Mouse (Mus musculus): ENCODE results near the gene Gpr61.
A peak's percentile ranks its signal among the peaks of the same experiment; 100 is the strongest.

Gpr61 gene

GRCm38 (mm10) chr3:108178756-108179715 lies 24.4 kb upstream of the Gpr61 start:
- DNase-seq (ENCODE audit: low spot score in 2 of 2) = no peak

DNA sequence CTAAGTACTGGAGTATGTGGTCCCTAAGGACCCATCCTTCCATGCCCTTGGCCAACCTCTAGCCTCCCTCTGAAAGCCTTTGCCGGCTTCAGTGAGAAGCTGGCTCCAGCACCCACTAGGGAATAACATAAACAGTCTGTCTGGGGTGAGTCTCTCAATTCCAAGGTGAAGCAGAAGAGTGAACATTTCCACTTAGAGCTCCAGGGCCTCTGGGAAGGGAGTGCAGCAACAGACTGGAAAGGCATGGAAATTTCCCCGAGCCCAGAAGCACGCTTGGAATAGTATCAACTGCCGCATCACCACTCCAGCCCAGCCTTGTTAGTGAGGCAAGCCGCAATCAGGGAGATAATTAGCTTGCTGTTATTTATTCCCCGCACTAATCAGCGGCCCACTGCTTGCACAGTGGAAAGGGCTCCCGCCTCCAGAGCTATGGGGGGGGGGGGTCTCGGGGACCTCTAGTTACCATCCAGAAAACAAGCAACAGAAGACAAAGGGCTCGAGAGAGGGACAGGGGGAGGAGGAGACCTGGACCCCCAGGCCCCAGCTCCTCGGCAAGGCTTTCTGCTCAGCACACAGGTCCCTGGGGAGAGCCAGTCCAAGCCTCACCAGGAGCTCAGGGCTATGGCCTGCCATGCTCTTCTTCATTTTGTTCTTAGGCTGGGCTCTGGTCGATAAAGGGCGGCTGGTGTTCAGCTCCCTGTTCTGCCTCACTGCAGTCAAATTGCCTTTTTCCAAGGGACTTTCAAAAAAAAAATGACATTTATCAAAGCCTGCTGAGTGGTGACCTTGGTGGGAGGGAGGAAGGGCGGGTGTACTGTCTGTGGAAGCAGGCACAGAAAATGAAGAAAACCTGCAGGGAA lies 20.2 kb upstream of the Gpr61 start:
- no peak for DNase-seq (ENCODE audit: low spot score in 2 of 2)

- no peak for DNase-seq (ENCODE audit: low spot score in 2 of 2)
Observed at GRCm38 (mm10) chr3:108169199-108169598, 14.5 kb upstream of the Gpr61 start.

DNA sequence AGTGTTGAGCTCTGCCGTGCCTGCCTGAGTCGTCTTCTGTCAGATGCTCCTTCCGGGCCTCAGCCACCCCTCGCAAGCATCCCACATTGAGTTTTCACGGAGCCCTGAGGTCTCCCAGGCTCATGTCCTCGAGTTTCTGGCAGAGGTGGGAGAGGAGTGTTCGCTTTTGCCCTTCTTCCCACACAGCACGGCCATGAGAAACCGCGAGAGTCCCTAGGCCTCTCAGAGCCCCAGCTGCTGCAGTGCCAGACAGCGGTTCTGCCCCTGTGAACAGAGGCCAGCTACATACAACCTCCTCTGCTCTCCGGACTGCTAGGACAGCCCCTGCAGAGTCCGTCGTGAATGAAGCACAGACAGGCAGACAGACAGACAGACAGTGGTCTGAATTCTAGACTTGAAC lies 12.8 kb upstream of the Gpr61 start:
- no peak for DNase-seq (ENCODE audit: low spot score in 2 of 2)

DNA sequence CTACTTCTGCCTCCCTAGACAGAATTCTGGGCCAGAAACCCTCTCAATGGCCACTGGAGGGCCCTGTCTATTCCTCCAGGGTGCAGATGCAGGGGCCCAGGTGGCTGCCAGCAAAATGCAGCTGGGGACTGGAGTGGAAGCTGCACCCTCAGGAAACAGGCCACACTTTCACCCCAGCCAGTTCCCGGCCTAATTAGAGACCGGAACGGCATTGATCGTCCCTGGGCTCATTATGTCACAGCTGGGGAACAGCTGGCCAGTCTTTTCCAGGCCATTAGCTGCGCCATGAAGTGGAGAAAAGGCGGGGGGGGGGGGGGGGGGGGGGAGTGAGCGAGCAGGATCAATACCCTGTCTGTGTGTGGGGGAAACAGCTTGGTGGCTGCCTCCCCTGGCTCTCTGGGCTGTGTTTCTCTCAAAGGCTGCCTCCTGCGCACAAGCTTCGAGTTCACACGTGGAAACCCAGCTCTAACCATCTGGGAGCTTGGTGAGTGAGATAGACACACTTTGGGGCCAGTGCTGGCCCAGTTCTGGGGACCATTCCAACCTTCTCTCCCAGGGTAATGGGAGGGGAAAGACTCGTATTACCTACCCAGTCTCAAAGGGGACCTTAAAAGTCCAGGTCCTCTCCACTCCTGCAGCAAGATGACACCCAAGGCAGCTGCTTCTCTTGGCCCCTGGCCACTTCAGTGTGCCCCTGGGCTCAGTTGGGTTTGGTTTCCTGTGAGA lies 12.0 kb upstream of the Gpr61 start:
- no peak for DNase-seq (ENCODE audit: low spot score in 2 of 2)

DNA sequence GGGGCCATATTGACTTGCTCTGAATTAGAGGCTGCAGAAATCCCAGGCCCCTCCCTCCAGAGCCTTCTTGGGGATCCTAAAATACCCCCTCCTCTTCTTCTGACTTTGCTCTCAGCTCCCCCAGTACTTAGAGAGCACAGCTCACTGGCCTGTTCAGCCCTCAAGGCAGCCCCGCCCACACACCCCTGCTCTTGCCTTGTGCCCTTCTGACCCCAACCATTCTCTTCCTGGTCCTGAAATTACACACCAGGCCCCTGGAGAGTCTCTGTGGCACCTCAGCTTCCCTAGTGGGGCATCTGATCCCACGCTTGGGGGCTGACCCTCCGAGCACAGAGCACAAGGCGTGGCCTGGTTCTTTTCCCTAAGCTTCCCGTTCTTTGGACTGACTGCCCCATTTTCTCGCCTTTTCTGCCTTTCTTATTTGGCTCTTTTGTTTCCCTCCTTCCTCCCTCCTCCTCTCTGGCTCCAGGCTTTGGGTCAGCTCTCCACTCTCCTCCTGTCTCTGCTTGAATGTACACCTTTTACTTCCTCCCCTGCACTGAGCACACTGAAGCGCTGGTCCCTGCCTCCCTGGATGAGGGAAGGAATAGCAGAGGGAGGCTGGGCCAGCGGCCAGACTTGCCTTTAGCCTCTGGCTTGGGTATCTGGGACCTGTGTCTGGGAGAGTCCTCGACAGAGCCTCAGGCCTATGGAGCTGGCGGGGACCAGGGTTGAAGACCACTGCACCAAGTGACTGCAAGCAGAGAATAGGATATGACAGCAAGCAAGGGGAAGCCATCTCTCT lies 11.0 kb upstream of the Gpr61 start:
- no peak for DNase-seq (ENCODE audit: low spot score in 2 of 2)

- DNase-seq (ENCODE audit: low spot score in 2 of 2) = peak; percentile 74 to 90
Observed at GRCm38 (mm10) chr3:108164807-108165206, 10.1 kb upstream of the Gpr61 start.

DNA sequence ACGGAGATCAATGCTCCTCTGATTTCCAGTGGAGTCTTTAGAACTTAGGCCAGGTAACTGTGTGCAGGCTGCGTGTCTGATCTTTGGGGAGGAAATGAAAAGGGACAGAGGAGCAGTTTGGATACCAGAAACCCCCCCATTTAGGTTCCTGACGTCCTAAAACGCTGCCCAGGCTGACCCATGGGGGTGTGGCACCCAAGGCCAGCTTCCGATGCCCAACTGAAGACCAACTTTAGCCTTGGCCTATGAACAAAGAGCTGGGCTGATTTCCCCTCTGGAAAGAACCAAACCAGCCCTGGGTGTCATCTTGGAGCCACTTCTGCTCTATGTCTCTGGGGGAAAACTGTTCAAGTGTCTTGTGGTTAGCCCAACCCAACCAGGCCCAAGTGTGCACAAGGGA lies 9.4 kb upstream of the Gpr61 start:
- DNase-seq (ENCODE audit: low spot score in 2 of 2) = no peak

DNA sequence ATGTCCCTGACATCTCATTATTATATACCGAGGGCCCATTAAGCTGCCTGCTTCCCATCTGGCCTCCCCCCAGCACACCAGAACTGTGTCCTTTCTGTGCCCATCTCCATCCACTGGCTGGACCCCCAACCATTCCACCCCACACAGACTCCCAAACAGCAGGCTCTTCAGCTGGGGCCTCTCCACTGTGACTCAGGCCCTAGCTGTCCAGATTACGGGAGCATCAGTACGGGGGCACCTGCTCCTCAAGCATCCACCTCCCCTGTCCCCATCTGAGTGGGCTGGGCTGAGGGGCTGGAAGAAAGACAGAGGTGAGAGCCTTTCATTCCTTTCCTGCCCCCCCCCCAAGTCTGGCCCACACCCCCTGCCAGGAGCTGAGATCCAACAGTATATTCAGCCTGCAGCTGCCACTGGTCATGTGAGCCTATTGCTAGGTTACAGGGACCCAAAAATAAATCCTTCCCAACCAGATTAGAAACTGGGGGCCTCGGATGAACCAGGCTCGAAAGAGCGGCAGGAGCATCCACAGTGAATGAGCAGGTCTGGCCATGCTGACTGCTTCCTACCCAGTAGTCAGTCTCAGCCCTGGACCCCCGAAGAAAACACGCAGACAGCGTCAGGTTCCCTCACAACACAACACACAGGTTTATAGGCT lies 3.8 kb upstream of the Gpr61 start:
- DNase-seq (ENCODE audit: low spot score in 2 of 2) = no peak

- no peak for DNase-seq (ENCODE audit: low spot score in 2 of 2)
Observed at GRCm38 (mm10) chr3:108152290-108152689, 2.4 kb downstream of the Gpr61 start.

DNA sequence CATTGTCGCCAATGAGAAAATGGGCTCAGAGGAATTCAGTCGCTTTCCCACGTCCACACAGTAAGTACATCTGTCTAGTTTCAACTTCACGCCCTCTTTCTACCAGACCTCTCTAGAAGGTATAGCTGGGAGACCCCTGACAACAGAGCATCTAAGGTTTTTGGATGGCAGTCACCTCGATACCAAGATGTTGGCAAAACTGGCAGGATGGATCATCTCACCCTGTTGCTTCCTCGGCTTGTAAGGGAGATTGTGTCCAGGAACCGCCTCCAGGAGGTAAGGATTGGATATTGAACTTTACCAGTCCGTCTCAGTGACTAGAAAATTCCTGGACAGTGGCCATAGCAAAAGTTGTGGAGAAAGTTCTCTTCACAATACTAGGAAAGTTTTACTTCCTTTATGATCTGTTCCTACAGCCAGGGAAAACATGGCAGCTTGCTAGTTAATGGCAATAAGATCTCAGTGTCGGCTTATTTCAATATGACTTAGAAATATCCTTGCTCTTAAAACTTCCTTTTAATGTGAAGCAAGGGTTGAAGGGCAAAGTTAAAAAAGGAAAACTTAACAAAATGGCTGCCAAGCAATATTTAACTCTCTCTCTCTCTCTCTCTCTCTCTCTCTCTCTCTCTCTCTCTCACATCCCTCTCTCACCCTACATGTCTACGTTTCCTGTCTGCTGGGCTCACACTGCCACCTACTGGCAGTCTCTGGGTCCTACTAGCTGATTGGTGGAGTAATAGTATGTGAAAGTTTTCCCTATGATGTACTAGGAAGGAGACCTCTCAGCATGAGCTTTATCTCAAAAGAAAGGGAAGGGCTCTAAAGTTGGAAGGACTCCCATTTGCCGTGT lies 7.1 kb downstream of the Gpr61 start:
- DNase-seq (ENCODE audit: low spot score in 2 of 2) = peak; percentile 82 to 91

DNA sequence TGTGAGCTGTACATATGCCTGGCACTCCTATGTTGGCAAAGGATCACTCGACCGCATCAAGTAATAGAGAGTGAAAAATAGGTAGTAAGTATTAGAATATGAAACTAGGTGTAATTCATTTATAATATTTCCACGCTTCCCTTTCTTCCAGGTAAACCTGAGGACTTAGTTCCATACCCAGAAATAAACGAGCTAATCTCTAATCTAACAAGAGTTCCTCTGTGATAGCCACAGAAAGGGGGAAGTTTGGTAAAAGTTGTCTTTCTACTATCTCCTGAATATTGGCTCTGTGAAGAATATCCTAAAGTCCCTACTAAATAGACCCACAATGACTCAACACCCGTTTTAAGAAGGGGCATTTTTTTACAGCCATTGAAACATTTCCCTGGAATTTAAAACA lies 8.0 kb downstream of the Gpr61 start:
- no peak for DNase-seq (ENCODE audit: low spot score in 2 of 2)

- DNase-seq (ENCODE audit: low spot score in 2 of 2) = peak; percentile 71 to 86
Observed at GRCm38 (mm10) chr3:108145534-108146445, 8.9 kb downstream of the Gpr61 start, which contains the start of gene Gnai3. Gnai3 (minus strand) TSS chr3:108146146.

DNA sequence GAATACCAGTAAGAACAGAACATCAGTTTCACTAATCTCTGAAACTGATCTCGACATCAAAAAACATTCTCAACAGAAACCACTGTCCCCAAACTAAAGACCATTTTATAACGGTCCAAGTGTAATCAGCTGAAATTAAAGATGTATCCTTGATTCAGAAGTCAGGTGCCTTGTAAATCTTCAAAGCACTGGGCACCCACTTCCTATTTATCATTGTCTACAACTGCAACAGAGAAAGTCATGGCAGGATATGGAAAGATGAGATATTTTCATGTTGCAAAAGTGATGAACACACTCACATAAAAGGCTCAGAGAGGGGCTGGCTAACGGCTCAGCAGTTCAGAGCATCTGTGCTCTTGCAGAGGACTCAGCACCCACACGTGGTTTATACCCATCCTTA lies 13.9 kb downstream of the Gpr61 start:
- DNase-seq (ENCODE audit: low spot score in 2 of 2) = no peak

DNA sequence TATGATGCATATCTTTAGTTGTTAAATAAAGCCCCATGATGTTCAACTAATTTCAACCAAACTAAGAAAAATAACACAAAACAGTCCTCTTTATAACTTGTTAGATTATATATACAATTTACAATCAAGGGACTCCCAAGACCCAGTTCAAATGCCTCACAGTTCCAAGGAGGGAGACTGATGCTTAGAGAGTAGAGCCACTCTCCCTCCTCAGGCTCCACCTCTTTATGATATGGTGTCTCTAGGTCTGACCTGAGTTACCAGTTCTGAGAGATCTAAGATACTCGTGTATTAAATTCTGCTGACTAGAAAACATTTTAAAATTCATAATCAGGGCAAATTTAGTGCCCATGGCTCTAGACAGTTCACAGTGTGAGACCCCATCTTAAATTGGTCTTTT lies 15.6 kb downstream of the Gpr61 start:
- no peak for DNase-seq (ENCODE audit: low spot score in 2 of 2)

DNA sequence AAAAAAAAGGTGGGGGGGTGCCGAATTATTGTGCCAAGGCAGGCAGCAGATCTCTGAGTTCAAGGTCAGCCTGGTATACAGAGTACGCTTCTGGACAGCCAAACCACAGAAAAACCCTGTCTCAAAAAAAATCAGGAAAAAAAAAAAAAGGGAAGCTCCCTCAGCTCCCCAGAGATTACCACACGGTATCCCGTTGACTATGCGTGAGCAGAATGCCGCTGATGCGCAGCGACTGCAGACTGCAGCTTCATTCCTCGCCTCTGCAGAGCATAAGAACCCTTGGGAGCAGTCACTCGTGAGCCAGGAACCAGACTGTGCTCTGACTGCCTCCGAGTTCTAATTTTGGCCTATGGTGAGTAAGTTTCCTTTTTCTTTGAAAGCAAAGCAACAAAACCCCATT lies 20.0 kb downstream of the Gpr61 start:
- no peak for DNase-seq (ENCODE audit: low spot score in 2 of 2)

DNA sequence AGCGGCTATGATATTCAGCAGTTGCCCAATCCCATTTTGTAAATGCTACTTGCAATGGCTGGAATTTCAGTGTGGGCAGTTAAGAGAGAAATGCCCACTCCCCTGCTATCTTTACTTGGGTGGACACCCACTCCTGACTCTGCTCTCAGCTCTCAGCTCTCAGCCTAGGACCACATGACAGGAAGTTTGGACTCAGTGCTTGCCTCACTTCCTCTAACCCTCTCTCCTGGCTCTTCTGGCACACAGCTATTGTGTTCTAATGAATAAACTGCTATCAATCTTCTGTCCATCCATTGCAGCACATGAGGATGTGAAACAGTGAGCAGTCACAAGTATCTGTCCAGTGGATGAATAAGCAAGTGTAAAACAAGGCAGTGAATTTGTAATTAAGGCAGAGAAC lies 22.2 kb downstream of the Gpr61 start:
- DNase-seq (ENCODE audit: low spot score in 2 of 2) = no peak

DNA sequence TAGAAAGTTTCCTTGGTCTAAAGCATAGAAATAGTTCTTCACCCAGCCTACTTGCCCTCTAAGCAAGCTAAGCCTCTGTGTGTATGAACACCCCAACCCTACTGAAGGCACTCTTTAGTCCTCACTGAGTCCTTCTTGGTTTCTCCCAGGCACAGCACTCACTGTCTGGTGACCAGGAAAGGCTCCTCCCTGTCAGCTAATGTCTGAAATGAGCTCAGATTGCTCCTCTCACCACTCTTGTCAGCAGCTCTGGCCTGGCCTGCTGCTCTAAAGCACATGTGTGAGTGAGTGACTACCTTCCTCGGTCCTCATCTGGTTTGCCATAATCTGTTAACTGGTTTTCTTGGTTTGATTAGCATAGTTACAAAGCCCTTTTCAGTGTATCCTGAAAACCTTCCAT lies 22.9 kb downstream of the Gpr61 start:
- no peak for DNase-seq (ENCODE audit: low spot score in 2 of 2)

DNA sequence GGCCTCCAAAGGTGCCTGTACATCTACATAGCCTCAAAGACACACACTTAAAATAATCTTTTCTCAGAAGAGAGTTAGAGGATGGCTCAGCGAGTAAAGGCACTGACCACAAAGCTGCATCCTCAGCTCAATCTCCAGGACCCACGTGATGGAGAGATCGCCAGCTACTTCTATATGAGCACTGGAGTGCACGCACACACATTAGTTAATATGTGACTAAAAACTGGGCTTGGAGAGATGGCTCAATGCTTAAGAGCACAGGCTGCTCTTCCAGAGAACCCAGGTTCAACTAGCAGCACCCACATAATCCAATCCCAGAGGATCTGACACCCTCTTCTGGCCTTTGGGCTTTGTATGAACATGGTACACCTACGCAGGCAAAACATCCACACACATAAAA lies 23.5 kb downstream of the Gpr61 start:
- DNase-seq (ENCODE audit: low spot score in 2 of 2) = no peak

Data from cerebellum, postnatal 4 days (tissue).